Mouse (Mus musculus): ENCODE results near the gene Ythdc1.

DNA sequence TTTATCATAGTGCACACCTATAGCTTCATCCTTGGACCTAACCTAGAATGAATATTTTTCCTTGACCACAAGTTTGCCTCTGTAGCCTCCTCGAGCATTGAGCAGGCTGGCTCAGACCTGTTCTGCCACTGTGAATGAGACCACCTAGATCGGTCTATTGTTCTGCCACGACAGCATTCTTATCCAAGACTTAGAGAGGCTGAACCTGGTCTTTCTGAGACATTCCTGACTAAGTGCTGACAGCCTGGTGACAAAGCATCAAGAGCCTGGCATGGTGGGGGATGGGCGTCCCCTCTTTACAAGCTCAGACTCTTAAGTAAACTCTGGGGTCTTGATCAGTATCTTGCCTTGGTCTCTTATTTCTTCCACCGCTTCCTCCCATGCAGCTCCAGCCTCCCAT, 47.6 kb downstream of the Ythdc1 start:
- TF ChIP-seq POLR2A (IDR thresholded peaks at IDR 0.05; ENCODE audit: low read depth, low read length) (no peak), CTCF (IDR thresholded peaks at IDR 0.05; ENCODE audit: borderline replicate concordance, insufficient read depth, low read length) (no peak)
